Mouse (Mus musculus) kidney, postnatal 0 days (tissue): ENCODE results near the gene Mrpl45. TPM values are rescaled to one million over a fixed set of nuclear protein-coding genes. Genes with fewer than 3 reads are reported as not detected.

Source experiments
- ATAC-seq: fragments of 200-750 bp; cut with Nextera tagmentation; replicated peaks from 2 replicates; pipeline ENCODE4 v1.8.0; 2017; ENCODE audit warnings: low read depth, moderate number of reproducible peaks, moderate TSS enrichment, moderate library complexity; ENCODE audit not compliant: low FRiP score
- DNase-seq: peaks from one replicate; pipeline ENCODE4 v3.0.0-alpha.2; 2016; ENCODE audit warnings: low spot score
- H3K27ac ChIP-seq: fragments of 300-500 bp; sonication (generic); 2 replicates; pipeline ENCODE4 v1.5.1; 2014; ENCODE audit warnings: mild to moderate bottlenecking
- H3K27me3 ChIP-seq: fragments of 300-500 bp; sonication (generic); 2 replicates; pipeline ENCODE4 v1.6.1; 2014; ENCODE audit warnings: low read length, mixed read lengths; ENCODE audit not compliant: insufficient read depth
- H3K36me3 ChIP-seq: fragments of 300-500 bp; sonication (generic); 2 replicates; pipeline ENCODE4 v1.6.1; 2014; ENCODE audit warnings: low read length, mixed read lengths; ENCODE audit not compliant: insufficient read depth
- H3K4me1 ChIP-seq: fragments of 300-500 bp; sonication (generic); replicated peaks from 2 replicates; pipeline ENCODE4 v1.6.1; 2014; ENCODE audit warnings: antibody characterized with exemption, low read length, mixed read lengths; ENCODE audit not compliant: insufficient read depth
- H3K4me2 ChIP-seq: fragments of 300-500 bp; sonication (generic); 2 replicates; pipeline ENCODE4 v1.6.1; 2014; ENCODE audit warnings: mild to moderate bottlenecking, low read length, moderate library complexity, mixed read lengths
- H3K4me3 ChIP-seq: fragments of 300-500 bp; sonication (generic); replicated peaks from 2 replicates; pipeline ENCODE4 v1.5.1; 2014; ENCODE audit warnings: low read depth, low read length
- H3K9ac ChIP-seq: fragments of 300-500 bp; sonication (generic); 2 replicates; pipeline ENCODE4 v1.6.1; 2014; ENCODE audit warnings: low read depth, low read length
- H3K9me3 ChIP-seq: fragments of 300-500 bp; sonication (generic); replicated peaks from 2 replicates; pipeline ENCODE4 v1.6.1; 2016; ENCODE audit warnings: low read length, inconsistent platforms, mixed read lengths
- CTCF ChIP-seq: IDR thresholded peaks from 2 replicates; pipeline ENCODE4 v1.5.1; 2016; ENCODE audit warnings: antibody characterized with exemption, low read depth, mild to moderate bottlenecking, moderate library complexity
- WGBS: fragments of 180-500 bp; shearing (Covaris S2); extraction: QIAGEN DNeasy Blood & Tissue Kit; methylation state at CpG from one replicate; pipeline ENCODE4 v1.1.7; 2014; 5-methylcytosine and 5-hydroxymethylcytosine counted together
- polyA plus RNA-seq: library from polyadenylated mRNA; unstranded; fragments of >200 nt; fragmentation: Nextera tagmentation; extraction: Ambion mirVana; gene quantifications from 2 replicates; pipeline ENCODE4 v1.2.1, GENCODE M21; 2015

Gene Mrpl45
- polyA plus RNA-seq, 1 experiment from 2014 or later = 54.3 TPM

GRCm38 (mm10) chr11:97373402-97373801 lies 57.9 kb downstream of the Mrpl45 start:
- no peaks in the 10 kb centered on the region for H3K4me1 ChIP-seq
- H3K27ac ChIP-seq = no peak overlapping the region
- TF ChIP-seq CTCF = no peak
- H3K9ac ChIP-seq = no peak overlapping the region
- H3K36me3 ChIP-seq = peaks cover 23% of the 10 kb centered on the region; the same call in 1 of the 2 replicates
- no peak overlapping the region for H3K4me3 ChIP-seq
- no peak overlapping the region for H3K4me2 ChIP-seq
- no peak for DNase-seq
- no peaks in the 10 kb centered on the region for H3K9me3 ChIP-seq
- H3K27me3 ChIP-seq = no peaks in the 10 kb centered on the region
- 59% methylated on average over 2 of the region's 2 CpGs for WGBS
- ATAC-seq = no peak

Other genes with a start within 250 kb of the Mrpl45 start
- gene Tbx21, start 200.4 kb upstream of the Mrpl45 start, polyA plus RNA-seq = 0.15 TPM in 1 of 2 replicates, not detected in the other
- gene Tbkbp1, start 164.2 kb upstream of the Mrpl45 start, polyA plus RNA-seq = 4.6 and 5.5 TPM in 2 replicates
- 34.0 and 35.8 TPM in 2 replicates for gene Kpnb1, start 127.8 kb upstream of the Mrpl45 start, polyA plus RNA-seq
- gene Npepps, start 35.1 kb upstream of the Mrpl45 start, polyA plus RNA-seq = 46.5 TPM in 2 replicates
- gene Gpr179, start 36.4 kb downstream of the Mrpl45 start, polyA plus RNA-seq = 0.05 and 0.06 TPM in 2 replicates
- 2.4 and 2.6 TPM in 2 replicates for gene Socs7, start 46.8 kb downstream of the Mrpl45 start, polyA plus RNA-seq
- 5.4 and 5.7 TPM in 2 replicates for gene Arhgap23, start 99.8 kb downstream of the Mrpl45 start, polyA plus RNA-seq
- gene 4933428G20Rik, start 184.6 kb downstream of the Mrpl45 start, polyA plus RNA-seq = 0.08 and 0.28 TPM in 2 replicates